Mouse (Mus musculus) G1E (cell line): Measurements from ENCODE around the gene Fam71b.

ENCODE experiments used
- CTCF ChIP-seq: IDR thresholded peaks from 2 replicates; pipeline ENCODE4 v1.5.1; 2012; ENCODE audit warnings: low read depth, low read length, inconsistent platforms, mixed read lengths
- GATA1 ChIP-seq: IDR thresholded peaks from 2 replicates; pipeline ENCODE4 v1.6.1; 2012; ENCODE audit warnings: borderline replicate concordance, low read length, inconsistent platforms, mixed read lengths
- GATA2 ChIP-seq: IDR thresholded peaks from 2 replicates; pipeline ENCODE4 v1.6.1; 2012; ENCODE audit warnings: low read depth, low read length, inconsistent platforms, borderline replicate concordance
- POLR2AphosphoS5 ChIP-seq: IDR thresholded peaks from 2 replicates; pipeline ENCODE4 v1.6.1; 2012; ENCODE audit warnings: low read depth, low read length, inconsistent platforms; ENCODE audit not compliant: insufficient replicate concordance

- TF ChIP-seq GATA2: no peak
- no peak for TF ChIP-seq CTCF
- TF ChIP-seq GATA1: no peak
- no peak for TF ChIP-seq POLR2AphosphoS5
Measured at GRCm38 (mm10) chr11:46370457-46370856, 25.9 kb upstream of the Fam71b start.
